Mouse (Mus musculus): ENCODE data around the gene Mettl9. TPM values are rescaled to one million over a fixed set of nuclear protein-coding genes. Genes with fewer than 3 reads are reported as not detected.
"Not testable (repeated sequence)": the region's sequence is repeated elsewhere in the genome, so short reads cannot be mapped to it uniquely, and the experiment has no call there.

Gene Mettl9
- polyA plus RNA-seq, 1 experiment from 2014 or later, result 232 TPM

GRCm38 (mm10) chr7:121025221-121026008 lies 8.8 kb upstream of the Mettl9 start:
- Histone ChIP-seq H3K36me3 (no peaks in the 10 kb centered on the region), H3K9ac (no peak overlapping the region), H3K4me1 (no peaks in the 10 kb centered on the region), H3K9me3 (replicated peaks) (no peaks in the 10 kb centered on the region), H3K27ac (no peak overlapping the region), H3K27me3 (peaks cover 3% of the 10 kb centered on the region), H3K4me3 (no peak overlapping the region), H3K4me2 (replicated peaks) (no peak overlapping the region)
- no peak for ATAC-seq (ENCODE audit: low FRiP score)
- 78% methylated on average over 6 of the region's 6 CpGs for WGBS

- no peaks in the 10 kb centered on the region for H3K9me3 ChIP-seq (replicated peaks)
- no peaks in the 10 kb centered on the region for H3K4me1 ChIP-seq
- no peaks in the 10 kb centered on the region for H3K36me3 ChIP-seq
- ATAC-seq (ENCODE audit: low FRiP score), result no peak
- 70% methylated on average over 3 of the region's 3 CpGs for WGBS
- H3K9ac ChIP-seq, result no peak overlapping the region
- peaks cover 7% of the 10 kb centered on the region for H3K27me3 ChIP-seq
- no peak overlapping the region for H3K27ac ChIP-seq
- H3K4me2 ChIP-seq (replicated peaks), result no peak overlapping the region
- H3K4me3 ChIP-seq, result no peak overlapping the region
These were observed 7.9 kb upstream of the Mettl9 start for GRCm38 (mm10) chr7:121026300-121026699.

- H3K4me3 ChIP-seq; H3K4me2 ChIP-seq (replicated peaks); H3K36me3 ChIP-seq; H3K9ac ChIP-seq; H3K9me3 ChIP-seq (replicated peaks); H3K27ac ChIP-seq; ATAC-seq (ENCODE audit: low FRiP score); H3K4me1 ChIP-seq: not testable (repeated sequence)
- peaks cover 12% of the 10 kb centered on the region for H3K27me3 ChIP-seq
These were observed 4.3 kb upstream of the Mettl9 start for GRCm38 (mm10) chr7:121029947-121030346.

- WGBS, result 0% methylated on average over 45 of the region's 63 CpGs
- Histone ChIP-seq H3K27me3 (peaks cover 12% of the 10 kb centered on the region), H3K9ac (peak overlapping the region; percentile 99), H3K36me3 (no peaks in the 10 kb centered on the region), H3K4me2 (replicated peaks) (peak overlapping the region; percentile 78), H3K27ac (peak overlapping the region; percentile 99), H3K4me3 (peak overlapping the region; percentile 97), H3K9me3 (replicated peaks) (no peaks in the 10 kb centered on the region), H3K4me1 (peaks cover 34% of the 10 kb centered on the region)
- peak; percentile 83 for ATAC-seq (ENCODE audit: low FRiP score)
These were observed 476 bp downstream of the Mettl9 start for GRCm38 (mm10) chr7:121034701-121035141.

- H3K27me3 ChIP-seq, result peaks cover 11% of the 10 kb centered on the region
- peak overlapping the region; percentile 99 for H3K9ac ChIP-seq
- WGBS, result under 1% methylated on average over 24 of the region's 24 CpGs
- no peaks in the 10 kb centered on the region for H3K36me3 ChIP-seq
- H3K27ac ChIP-seq, result peak overlapping the region; percentile 99
- H3K4me1 ChIP-seq, result peaks cover 38% of the 10 kb centered on the region
- ATAC-seq (ENCODE audit: low FRiP score), result peak; percentile 24; the same call in 1 of the 2 replicates
- H3K9me3 ChIP-seq (replicated peaks), result no peaks in the 10 kb centered on the region
- H3K4me2 ChIP-seq (replicated peaks), result peak overlapping the region; percentile 78
- H3K4me3 ChIP-seq, result peak overlapping the region; percentile 97
These were observed 996 bp downstream of the Mettl9 start for GRCm38 (mm10) chr7:121035161-121035721.

- H3K9ac ChIP-seq, result no peak overlapping the region
- H3K27ac ChIP-seq, result no peak overlapping the region
- H3K4me1 ChIP-seq, result peaks cover 39% of the 10 kb centered on the region
- no peak overlapping the region for H3K4me3 ChIP-seq
- no peaks in the 10 kb centered on the region for H3K27me3 ChIP-seq
- WGBS, result 100% methylated on average over 4 of the region's 4 CpGs
- no peak overlapping the region for H3K4me2 ChIP-seq (replicated peaks)
- no peak for ATAC-seq (ENCODE audit: low FRiP score)
- no peaks in the 10 kb centered on the region for H3K36me3 ChIP-seq
- H3K9me3 ChIP-seq (replicated peaks), result no peaks in the 10 kb centered on the region
These were observed 6.3 kb downstream of the Mettl9 start for GRCm38 (mm10) chr7:121040595-121040994.

GRCm38 (mm10) chr7:121041989-121042388 lies 7.7 kb downstream of the Mettl9 start:
- Histone ChIP-seq H3K4me1 (peaks cover 25% of the 10 kb centered on the region), H3K4me2 (replicated peaks) (no peak overlapping the region), H3K9ac (no peak overlapping the region), H3K36me3 (no peaks in the 10 kb centered on the region), H3K4me3 (no peak overlapping the region), H3K27ac (no peak overlapping the region), H3K9me3 (replicated peaks) (no peaks in the 10 kb centered on the region), H3K27me3 (no peaks in the 10 kb centered on the region)
- ATAC-seq (ENCODE audit: low FRiP score), result no peak
- 84% methylated on average over 1 of the region's 1 CpGs for WGBS

GRCm38 (mm10) chr7:121043004-121043403 lies 8.8 kb downstream of the Mettl9 start:
- H3K4me2 ChIP-seq (replicated peaks), result no peak overlapping the region
- H3K9me3 ChIP-seq (replicated peaks), result no peaks in the 10 kb centered on the region
- no peaks in the 10 kb centered on the region for H3K36me3 ChIP-seq
- no peaks in the 10 kb centered on the region for H3K27me3 ChIP-seq
- H3K9ac ChIP-seq, result no peak overlapping the region
- 95% methylated on average over 3 of the region's 3 CpGs for WGBS
- ATAC-seq (ENCODE audit: low FRiP score), result no peak
- no peak overlapping the region for H3K4me3 ChIP-seq
- no peak overlapping the region for H3K27ac ChIP-seq
- peaks cover 15% of the 10 kb centered on the region for H3K4me1 ChIP-seq

GRCm38 (mm10) chr7:121043510-121043909 lies 9.3 kb downstream of the Mettl9 start:
- no peak for ATAC-seq (ENCODE audit: low FRiP score)
- WGBS, result 97% methylated on average over 1 of the region's 1 CpGs

GRCm38 (mm10) chr7:121044251-121044650 lies 10.0 kb downstream of the Mettl9 start:
- Histone ChIP-seq H3K4me1 (peaks cover 12% of the 10 kb centered on the region), H3K9ac (no peak overlapping the region), H3K4me2 (replicated peaks) (no peak overlapping the region), H3K9me3 (replicated peaks) (no peaks in the 10 kb centered on the region), H3K4me3 (no peak overlapping the region), H3K36me3 (peaks cover 3% of the 10 kb centered on the region; the same call in 1 of the 2 replicates), H3K27me3 (no peaks in the 10 kb centered on the region), H3K27ac (no peak overlapping the region)
- WGBS, result 90% methylated on average over 1 of the region's 1 CpGs
- ATAC-seq (ENCODE audit: low FRiP score), result no peak

More at GRCm38 (mm10) chr7:121043510-121043909, 9.3 kb downstream of the Mettl9 start:
- Histone ChIP-seq H3K4me3 (no peak overlapping the region), H3K27me3 (no peaks in the 10 kb centered on the region), H3K4me2 (replicated peaks) (no peak overlapping the region), H3K4me1 (peaks cover 13% of the 10 kb centered on the region), H3K27ac (no peak overlapping the region), H3K36me3 (peaks cover 2% of the 10 kb centered on the region; the same call in 1 of the 2 replicates), H3K9ac (no peak overlapping the region), H3K9me3 (replicated peaks) (no peaks in the 10 kb centered on the region)

GRCm38 (mm10) chr7:121045671-121046453 lies 11.6 kb downstream of the Mettl9 start:
- peaks cover 12% of the 10 kb centered on the region for H3K36me3 ChIP-seq
- no peak overlapping the region for H3K9ac ChIP-seq
- H3K4me1 ChIP-seq, result peaks cover 5% of the 10 kb centered on the region; the same call in 1 of the 2 replicates
- no peak overlapping the region for H3K4me3 ChIP-seq
- H3K9me3 ChIP-seq (replicated peaks), result no peaks in the 10 kb centered on the region
- H3K4me2 ChIP-seq (replicated peaks), result no peak overlapping the region
- 94% methylated on average over 6 of the region's 6 CpGs for WGBS
- no peak for ATAC-seq (ENCODE audit: low FRiP score)
- H3K27me3 ChIP-seq, result no peaks in the 10 kb centered on the region
- no peak overlapping the region for H3K27ac ChIP-seq

- no peak overlapping the region for H3K9ac ChIP-seq
These were observed 13.4 kb downstream of the Mettl9 start for GRCm38 (mm10) chr7:121047624-121048023.

More at GRCm38 (mm10) chr7:121047624-121048023, 13.4 kb downstream of the Mettl9 start:
- Histone ChIP-seq H3K36me3 (peaks cover 20% of the 10 kb centered on the region), H3K9me3 (replicated peaks) (no peaks in the 10 kb centered on the region), H3K4me2 (replicated peaks) (no peak overlapping the region), H3K4me1 (no peaks in the 10 kb centered on the region), H3K27ac (no peak overlapping the region), H3K4me3 (no peak overlapping the region), H3K27me3 (no peaks in the 10 kb centered on the region)
- ATAC-seq (ENCODE audit: low FRiP score), result no peak
- WGBS, result 95% methylated on average over 2 of the region's 2 CpGs
